Mouse (Mus musculus) hindlimb bud, embryonic 11.5 days (tissue): Measurements from ENCODE around the gene AC131692.1.
A peak's percentile ranks its signal among the peaks of the same experiment; 100 is the strongest.
"Not testable (repeated sequence)": the region's sequence is repeated elsewhere in the genome, so short reads cannot be mapped to it uniquely, and the experiment has no call there.

Source experiments
- DNase-seq: peaks from one replicate; pipeline ENCODE4 v3.0.0-alpha.2; 2012; ENCODE audit warnings: low read depth, low spot score; ENCODE audit errors: extremely low spot score

Gene AC131692.1

GRCm38 (mm10) chr19:6117346-6117985 lies 23.2 kb downstream of the AC131692.1 start:
- no peak for DNase-seq

- peak; percentile 88 for DNase-seq
Observed at GRCm38 (mm10) chr19:6117986-6118676, 23.9 kb downstream of the AC131692.1 start, which contains the start of gene Sac3d1. Gene Sac3d1, minus strand, starts transcription at chr19:6118650.

GRCm38 (mm10) chr19:6118677-6119185 lies 24.5 kb downstream of the AC131692.1 start:
- no peak for DNase-seq

- no peak for DNase-seq
Observed at GRCm38 (mm10) chr19:6121761-6122160, 27.5 kb downstream of the AC131692.1 start.

GRCm38 (mm10) chr19:6123330-6123729 lies 29.1 kb downstream of the AC131692.1 start:
- no peak for DNase-seq

- no peak for DNase-seq
Observed at GRCm38 (mm10) chr19:6124898-6125297, 30.7 kb downstream of the AC131692.1 start.

GRCm38 (mm10) chr19:6126289-6126688 lies 32.1 kb downstream of the AC131692.1 start:
- DNase-seq = peak; percentile 42

- DNase-seq = no peak
Observed at GRCm38 (mm10) chr19:6126789-6127580, 32.8 kb downstream of the AC131692.1 start.

- DNase-seq = peak; percentile 88
Observed at GRCm38 (mm10) chr19:6127760-6128341, 33.6 kb downstream of the AC131692.1 start, which contains the start of gene Snx15. Gene Snx15, minus strand, starts transcription at chr19:6128304.

- DNase-seq = not testable (repeated sequence)
Observed at GRCm38 (mm10) chr19:6130414-6131128, 36.4 kb downstream of the AC131692.1 start.

- DNase-seq = no peak
Observed at GRCm38 (mm10) chr19:6132171-6132827, 38.1 kb downstream of the AC131692.1 start.

GRCm38 (mm10) chr19:6133197-6133596 lies 39.0 kb downstream of the AC131692.1 start:
- DNase-seq = not testable (repeated sequence)

- DNase-seq = no peak
Observed at GRCm38 (mm10) chr19:6136397-6136796, 42.2 kb downstream of the AC131692.1 start.

GRCm38 (mm10) chr19:6139701-6140100 lies 45.5 kb downstream of the AC131692.1 start:
- no peak for DNase-seq

GRCm38 (mm10) chr19:6140374-6140677 lies 46.1 kb downstream of the AC131692.1 start:
- no peak for DNase-seq

- peak; percentile 90 for DNase-seq
Observed at GRCm38 (mm10) chr19:6140678-6141393, 46.6 kb downstream of the AC131692.1 start, which contains the start of gene Batf2. Gene Batf2, plus strand, starts transcription at chr19:6140983.

- peak; percentile 87 for DNase-seq
Observed at GRCm38 (mm10) chr19:6141394-6141749, 47.2 kb downstream of the AC131692.1 start, which contains the start of gene Arl2. Gene Arl2, minus strand, starts transcription at chr19:6141548.

- DNase-seq = no peak
Observed at GRCm38 (mm10) chr19:6144842-6145241, 50.6 kb downstream of the AC131692.1 start.
